Mouse (Mus musculus) embryonic facial prominence, embryonic 12.5 days (tissue): ENCODE data around the gene Creb3l1. TPM values are rescaled to one million over a fixed set of nuclear protein-coding genes. Genes with fewer than 3 reads are reported as not detected.
A peak's percentile ranks its signal among the peaks of the same experiment; 100 is the strongest.

Source experiments
- ATAC-seq: fragments of 200-750 bp; cut with Nextera tagmentation; 2 replicates; pipeline ENCODE4 v1.8.0; 2017; ENCODE audit not compliant: insufficient number of reproducible peaks, insufficient read depth, low FRiP score, low TSS enrichment
- H3K27ac ChIP-seq: fragments of 300-500 bp; sonication (generic); 2 replicates; pipeline ENCODE4 v1.5.1; 2016; ENCODE audit warnings: mild to moderate bottlenecking
- H3K27me3 ChIP-seq: fragments of 300-500 bp; sonication (generic); 2 replicates; pipeline ENCODE4 v1.6.1; 2016; ENCODE audit warnings: mild to moderate bottlenecking, moderate library complexity
- H3K36me3 ChIP-seq: fragments of 300-500 bp; sonication (generic); 2 replicates; pipeline ENCODE4 v1.6.1; 2016; ENCODE audit warnings: mild to moderate bottlenecking
- H3K4me1 ChIP-seq: fragments of 300-500 bp; sonication (generic); 2 replicates; pipeline ENCODE4 v1.6.1; 2016
- H3K4me2 ChIP-seq: fragments of 300-500 bp; sonication (generic); replicated peaks from 2 replicates; pipeline ENCODE4 v1.6.1; 2016; ENCODE audit warnings: mild to moderate bottlenecking, moderate library complexity
- H3K4me3 ChIP-seq: fragments of 300-500 bp; sonication (generic); 2 replicates; pipeline ENCODE4 v1.5.1; 2016; ENCODE audit warnings: mild to moderate bottlenecking
- H3K9ac ChIP-seq: fragments of 300-500 bp; sonication (generic); 2 replicates; pipeline ENCODE4 v1.6.1; 2016; ENCODE audit warnings: mild to moderate bottlenecking, moderate library complexity
- H3K9me3 ChIP-seq: fragments of 300-500 bp; sonication (generic); 2 replicates; pipeline ENCODE4 v1.6.1; 2016; ENCODE audit warnings: mild to moderate bottlenecking, moderate library complexity
- WGBS: fragments of 180-500 bp; shearing (Covaris S2); methylation state at CpG from one replicate; pipeline ENCODE4 v1.1.7; 2016; 5-methylcytosine and 5-hydroxymethylcytosine counted together
- polyA plus RNA-seq: library from polyadenylated mRNA; unstranded; fragments of >200 nt; fragmentation: Nextera tagmentation; extraction: Ambion mirVana; gene quantifications from 2 replicates; pipeline ENCODE4 v1.2.1, GENCODE M21; 2016

The Creb3l1 gene
- 3.3 and 3.6 TPM in 2 replicates for polyA plus RNA-seq

- H3K36me3 ChIP-seq: no peaks in the 10 kb centered on the region
- peak within 1 kb of the TSS; percentile 97 for H3K4me2 ChIP-seq
- no peak for ATAC-seq
- peak within 1 kb of the TSS; percentile 76 for H3K4me3 ChIP-seq
- H3K9ac ChIP-seq: peak within 1 kb of the TSS; percentile 76
- peaks cover 20% of the 10 kb centered on the region for H3K4me1 ChIP-seq
- peaks cover 19% of the 10 kb centered on the region for H3K27me3 ChIP-seq
- no peak within 1 kb of the TSS for H3K27ac ChIP-seq
- H3K9me3 ChIP-seq: no peaks in the 10 kb centered on the region
- WGBS: under 1% methylated on average over 27 of the region's 27 CpGs
Observed at GRCm38 (mm10) chr2:92024274-92024672, at the start of gene Creb3l1. Gene Creb3l1 (minus strand): TSS chr2:92024502.

- no peak overlapping the region for H3K27ac ChIP-seq
- no peak for ATAC-seq
Observed at GRCm38 (mm10) chr2:92071143-92071542, 46.8 kb upstream of the Creb3l1 start.

GRCm38 (mm10) chr2:92069630-92070029, 45.3 kb upstream of the Creb3l1 start:
- H3K27me3 ChIP-seq: 0 out of 2 replicates have a peak, but pooled peaks cover 3% of the 10 kb centered on the region
- no peaks in the 10 kb centered on the region for H3K4me1 ChIP-seq
- H3K9ac ChIP-seq: no peak overlapping the region
- H3K36me3 ChIP-seq: no peaks in the 10 kb centered on the region
- H3K27ac ChIP-seq: no peak overlapping the region
- H3K9me3 ChIP-seq: no peaks in the 10 kb centered on the region
- no peak overlapping the region for H3K4me2 ChIP-seq
- no peak for ATAC-seq
- WGBS: 70% methylated on average over 5 of the region's 5 CpGs
- no peak overlapping the region for H3K4me3 ChIP-seq

More at GRCm38 (mm10) chr2:92071143-92071542, 46.8 kb upstream of the Creb3l1 start:
- H3K36me3 ChIP-seq: no peaks in the 10 kb centered on the region
- no peaks in the 10 kb centered on the region for H3K9me3 ChIP-seq
- H3K4me1 ChIP-seq: no peaks in the 10 kb centered on the region
- H3K27me3 ChIP-seq: 0 out of 2 replicates have a peak, but pooled peaks cover 3% of the 10 kb centered on the region
- no peak overlapping the region for H3K9ac ChIP-seq
- H3K4me3 ChIP-seq: no peak overlapping the region
- H3K4me2 ChIP-seq: no peak overlapping the region
- 65% methylated on average over 4 of the region's 4 CpGs for WGBS

GRCm38 (mm10) chr2:92067600-92067999, 43.3 kb upstream of the Creb3l1 start:
- Histone ChIP-seq H3K36me3 (no peaks in the 10 kb centered on the region), H3K27me3 (0 out of 2 replicates have a peak, but pooled peaks cover 6% of the 10 kb centered on the region), H3K9ac (no peak overlapping the region), H3K4me1 (no peaks in the 10 kb centered on the region), H3K27ac (no peak overlapping the region), H3K4me2 (no peak overlapping the region), H3K4me3 (no peak overlapping the region), H3K9me3 (no peaks in the 10 kb centered on the region)
- no peak for ATAC-seq
- WGBS: 76% methylated on average over 3 of the region's 3 CpGs

GRCm38 (mm10) chr2:92066899-92067298, 42.6 kb upstream of the Creb3l1 start:
- no peaks in the 10 kb centered on the region for H3K36me3 ChIP-seq
- no peak overlapping the region for H3K4me2 ChIP-seq
- H3K4me1 ChIP-seq: no peaks in the 10 kb centered on the region
- no peaks in the 10 kb centered on the region for H3K9me3 ChIP-seq
- H3K27me3 ChIP-seq: 0 out of 2 replicates have a peak, but pooled peaks cover 8% of the 10 kb centered on the region
- no peak overlapping the region for H3K4me3 ChIP-seq
- H3K27ac ChIP-seq: no peak overlapping the region
- no peak overlapping the region for H3K9ac ChIP-seq
- 68% methylated on average over 1 of the region's 1 CpGs for WGBS
- ATAC-seq: no peak

GRCm38 (mm10) chr2:92065938-92066337, 41.6 kb upstream of the Creb3l1 start:
- H3K9me3 ChIP-seq: no peaks in the 10 kb centered on the region
- no peak overlapping the region for H3K4me2 ChIP-seq
- H3K4me1 ChIP-seq: no peaks in the 10 kb centered on the region
- H3K36me3 ChIP-seq: no peaks in the 10 kb centered on the region
- peaks cover 14% of the 10 kb centered on the region; the same call in 1 of the 2 replicates for H3K27me3 ChIP-seq
- 62% methylated on average over 6 of the region's 6 CpGs for WGBS
- no peak for ATAC-seq
- H3K9ac ChIP-seq: no peak overlapping the region
- H3K27ac ChIP-seq: no peak overlapping the region
- no peak overlapping the region for H3K4me3 ChIP-seq

GRCm38 (mm10) chr2:92065269-92065888, 41.1 kb upstream of the Creb3l1 start:
- H3K9ac ChIP-seq: no peak overlapping the region
- H3K36me3 ChIP-seq: no peaks in the 10 kb centered on the region
- no peak overlapping the region for H3K27ac ChIP-seq
- peaks cover 18% of the 10 kb centered on the region for H3K27me3 ChIP-seq
- no peak overlapping the region for H3K4me2 ChIP-seq
- no peaks in the 10 kb centered on the region for H3K9me3 ChIP-seq
- no peak overlapping the region for H3K4me3 ChIP-seq
- no peaks in the 10 kb centered on the region for H3K4me1 ChIP-seq
- ATAC-seq: no peak
- WGBS: 77% methylated on average over 8 of the region's 8 CpGs

GRCm38 (mm10) chr2:92063106-92063505, 38.8 kb upstream of the Creb3l1 start:
- H3K27ac ChIP-seq: no peak overlapping the region
- no peak overlapping the region for H3K4me3 ChIP-seq
- no peak overlapping the region for H3K4me2 ChIP-seq
- peaks cover 11% of the 10 kb centered on the region; the same call in 1 of the 2 replicates for H3K4me1 ChIP-seq
- no peak overlapping the region for H3K9ac ChIP-seq
- 68% methylated on average over 5 of the region's 5 CpGs for WGBS
- no peaks in the 10 kb centered on the region for H3K36me3 ChIP-seq
- peaks cover 37% of the 10 kb centered on the region for H3K27me3 ChIP-seq
- no peaks in the 10 kb centered on the region for H3K9me3 ChIP-seq
- ATAC-seq: no peak

GRCm38 (mm10) chr2:92061337-92061736, 37.0 kb upstream of the Creb3l1 start:
- WGBS: 72% methylated on average over 5 of the region's 5 CpGs
- H3K36me3 ChIP-seq: no peaks in the 10 kb centered on the region

GRCm38 (mm10) chr2:92060291-92060690, 36.0 kb upstream of the Creb3l1 start:
- no peak for ATAC-seq
- peak overlapping the region; percentile 58; the same call in 1 of the 2 replicates for H3K4me3 ChIP-seq
- 10% methylated on average over 6 of the region's 6 CpGs for WGBS
- no peaks in the 10 kb centered on the region for H3K36me3 ChIP-seq
- peak overlapping the region; percentile 62; the same call in 1 of the 2 replicates for H3K9ac ChIP-seq
- no peak overlapping the region for H3K27ac ChIP-seq
- H3K4me1 ChIP-seq: peaks cover 28% of the 10 kb centered on the region
- H3K27me3 ChIP-seq: peaks cover 37% of the 10 kb centered on the region
- peak overlapping the region; percentile 99 for H3K4me2 ChIP-seq
- H3K9me3 ChIP-seq: no peaks in the 10 kb centered on the region

More at GRCm38 (mm10) chr2:92061337-92061736, 37.0 kb upstream of the Creb3l1 start:
- H3K4me2 ChIP-seq: no peak overlapping the region
- H3K4me1 ChIP-seq: peaks cover 21% of the 10 kb centered on the region
- H3K9ac ChIP-seq: no peak overlapping the region
- no peak overlapping the region for H3K4me3 ChIP-seq
- H3K27me3 ChIP-seq: peaks cover 37% of the 10 kb centered on the region
- no peak for ATAC-seq
- no peaks in the 10 kb centered on the region for H3K9me3 ChIP-seq
- H3K27ac ChIP-seq: no peak overlapping the region

GRCm38 (mm10) chr2:92059481-92060220, 35.3 kb upstream of the Creb3l1 start:
- peak overlapping the region; percentile 62 for H3K9ac ChIP-seq
- peaks cover 28% of the 10 kb centered on the region for H3K4me1 ChIP-seq
- no peak overlapping the region for H3K27ac ChIP-seq
- peak overlapping the region; percentile 99 for H3K4me2 ChIP-seq
- peaks cover 38% of the 10 kb centered on the region for H3K27me3 ChIP-seq
- H3K4me3 ChIP-seq: peak overlapping the region; percentile 58
- no peaks in the 10 kb centered on the region for H3K36me3 ChIP-seq
- H3K9me3 ChIP-seq: no peaks in the 10 kb centered on the region
- under 1% methylated on average over 63 of the region's 63 CpGs for WGBS
- peak; percentile 49; the same call in 1 of the 2 replicates for ATAC-seq

GRCm38 (mm10) chr2:92058936-92059335, 34.6 kb upstream of the Creb3l1 start:
- no peak overlapping the region for H3K27ac ChIP-seq
- H3K4me1 ChIP-seq: peaks cover 28% of the 10 kb centered on the region
- peaks cover 40% of the 10 kb centered on the region for H3K27me3 ChIP-seq
- peak overlapping the region; percentile 99 for H3K4me2 ChIP-seq
- ATAC-seq: no peak
- WGBS: 3% methylated on average over 11 of the region's 11 CpGs
- H3K4me3 ChIP-seq: peak overlapping the region; percentile 58
- no peaks in the 10 kb centered on the region for H3K9me3 ChIP-seq
- peak overlapping the region; percentile 62; the same call in 1 of the 2 replicates for H3K9ac ChIP-seq
- H3K36me3 ChIP-seq: no peaks in the 10 kb centered on the region
